Mouse (Mus musculus): ENCODE measurements around the gene Aasdh. TPM values are rescaled to one million over a fixed set of nuclear protein-coding genes. Genes with fewer than 3 reads are reported as not detected.
A peak's percentile ranks its signal among the peaks of the same experiment; 100 is the strongest.

Aasdh gene
- total RNA-seq, 2 experiments from 2014 or later: 7.3 to 7.8 TPM

DNA sequence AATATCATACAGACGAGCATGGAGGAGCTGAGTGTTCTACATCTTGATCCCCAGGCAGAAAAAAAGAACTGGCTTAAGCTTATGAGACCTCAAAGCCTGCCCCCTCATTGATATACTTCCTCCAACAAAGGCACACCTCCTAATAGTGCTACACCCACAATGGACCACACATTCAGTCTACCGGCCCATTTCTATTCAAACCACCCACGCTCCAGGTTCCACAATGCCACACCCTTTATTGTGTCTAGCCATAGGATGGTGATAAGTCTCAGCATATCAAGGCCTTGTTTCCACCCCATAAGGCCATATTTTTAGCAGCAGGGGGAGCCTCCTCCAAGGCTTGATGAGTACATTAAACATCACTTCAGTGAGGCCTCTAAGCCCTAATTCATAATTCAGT lies 5.5 kb upstream of the Aasdh start:
- no peak for DNase-seq

GRCm38 (mm10) chr5:76906155-76906499 lies 813 bp upstream of the Aasdh start:
- no peak for DNase-seq

DNA sequence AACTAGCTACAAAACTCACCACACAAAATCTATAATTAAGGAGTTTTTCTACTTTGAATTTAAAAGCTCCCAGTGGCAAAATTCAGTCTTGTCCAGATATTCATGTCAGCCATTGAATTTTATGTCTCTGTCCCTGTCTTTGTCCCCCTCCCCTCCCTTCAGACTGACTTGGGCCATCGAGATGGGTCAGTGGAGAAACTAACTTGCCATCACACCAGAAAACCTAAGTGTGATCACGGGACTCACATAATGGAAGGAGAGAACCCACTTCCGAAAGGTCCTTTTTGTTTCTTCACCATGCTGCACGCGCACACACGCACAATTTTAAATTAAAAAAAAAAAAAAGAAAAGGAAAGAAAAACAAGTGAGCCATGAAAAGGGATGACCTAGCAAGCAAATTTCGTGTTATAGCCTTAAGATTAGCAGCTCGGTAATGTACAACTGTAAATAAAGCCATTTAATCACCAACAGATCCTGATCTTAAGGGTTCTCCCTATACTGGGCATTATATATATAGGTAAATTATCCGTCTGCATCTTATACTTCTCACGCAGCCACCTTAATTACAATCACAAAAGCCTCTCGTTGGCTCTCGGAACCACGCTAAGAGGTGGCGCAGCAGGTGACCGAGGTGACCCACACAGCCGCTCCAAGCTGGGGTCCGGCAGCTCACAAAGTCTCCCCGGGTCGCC lies 455 bp downstream of the Aasdh start:
- DNase-seq: no peak

DNA sequence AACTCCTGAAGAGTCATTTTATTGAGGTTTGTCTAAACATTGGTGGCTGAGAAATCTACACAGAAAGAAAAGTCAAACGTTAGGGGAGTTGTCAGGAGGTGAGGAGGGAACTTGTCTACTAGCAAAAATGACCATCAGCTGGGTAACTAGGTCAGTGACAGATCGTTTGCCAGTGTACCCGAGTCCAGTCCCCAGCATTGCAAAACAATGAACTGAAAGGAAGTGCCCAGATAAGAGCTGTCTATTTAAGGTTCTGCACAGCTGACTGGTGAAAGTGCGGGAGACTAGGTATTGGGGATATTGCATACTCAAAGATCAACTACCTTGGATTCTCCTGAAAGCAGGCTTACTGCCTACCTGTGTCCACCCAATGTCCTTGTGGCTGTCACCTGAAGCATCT lies 3.2 kb downstream of the Aasdh start:
- DNase-seq: no peak

DNA sequence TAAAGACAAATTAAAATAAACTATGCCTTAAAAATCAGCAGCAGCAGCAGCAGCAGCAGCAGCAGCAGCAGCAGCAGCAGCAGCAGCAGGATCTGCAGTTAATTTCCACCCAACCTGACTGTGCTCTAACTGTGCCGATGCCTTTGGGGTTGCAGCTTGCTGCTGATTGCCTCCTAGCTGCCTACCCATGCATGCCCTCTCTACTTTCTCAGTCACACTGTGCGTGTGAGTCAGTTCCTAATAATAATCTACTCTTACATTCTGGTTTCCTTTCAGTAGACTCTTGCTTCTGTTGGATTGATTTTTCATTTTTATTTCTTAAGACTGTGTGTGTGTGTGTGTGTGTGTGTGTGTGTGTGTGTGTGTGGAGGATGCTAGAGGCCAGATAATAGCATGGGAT lies 12.2 kb downstream of the Aasdh start:
- DNase-seq: no peak

- no peak for DNase-seq
Measured at GRCm38 (mm10) chr5:76892608-76893007, 12.7 kb downstream of the Aasdh start.

DNA sequence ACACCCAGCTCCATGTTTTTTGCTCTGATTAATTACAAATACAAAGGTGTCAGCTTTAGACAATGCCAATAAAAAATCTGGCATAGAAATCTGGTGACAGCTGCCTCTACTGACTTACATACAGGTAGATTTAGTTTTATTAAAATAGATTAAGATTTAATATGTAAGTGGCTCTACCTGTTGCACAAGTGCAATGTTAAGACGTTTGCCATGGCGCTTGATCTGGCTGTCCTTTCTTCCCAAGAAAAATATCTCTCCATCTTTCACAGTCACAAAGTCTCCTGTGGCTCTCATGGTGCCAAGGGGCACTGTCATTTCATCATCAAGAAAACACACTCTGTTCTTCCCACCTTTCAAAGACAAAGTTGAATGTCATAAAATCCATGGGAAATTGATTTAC lies 18.3 kb downstream of the Aasdh start:
- no peak for DNase-seq

DNA sequence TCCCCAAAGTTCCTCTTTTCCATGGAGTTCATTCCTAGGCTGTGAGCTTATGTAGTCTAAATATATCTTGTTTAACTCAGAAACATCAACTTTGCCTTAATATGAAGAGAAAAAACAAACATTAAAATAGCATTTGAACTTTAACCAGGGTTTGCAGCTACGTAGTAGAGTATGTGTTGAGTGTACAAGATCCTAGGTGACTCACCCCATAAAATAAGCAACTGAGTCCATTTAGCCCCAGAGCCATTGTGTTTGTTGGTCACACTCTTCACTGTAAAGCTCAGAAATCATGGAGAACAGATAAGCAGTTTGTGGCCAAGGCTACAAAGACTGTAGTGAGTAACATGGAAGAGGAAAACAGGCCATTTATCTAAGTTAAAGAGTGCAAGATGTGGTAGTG lies 21.2 kb downstream of the Aasdh start:
- no peak for DNase-seq

DNA sequence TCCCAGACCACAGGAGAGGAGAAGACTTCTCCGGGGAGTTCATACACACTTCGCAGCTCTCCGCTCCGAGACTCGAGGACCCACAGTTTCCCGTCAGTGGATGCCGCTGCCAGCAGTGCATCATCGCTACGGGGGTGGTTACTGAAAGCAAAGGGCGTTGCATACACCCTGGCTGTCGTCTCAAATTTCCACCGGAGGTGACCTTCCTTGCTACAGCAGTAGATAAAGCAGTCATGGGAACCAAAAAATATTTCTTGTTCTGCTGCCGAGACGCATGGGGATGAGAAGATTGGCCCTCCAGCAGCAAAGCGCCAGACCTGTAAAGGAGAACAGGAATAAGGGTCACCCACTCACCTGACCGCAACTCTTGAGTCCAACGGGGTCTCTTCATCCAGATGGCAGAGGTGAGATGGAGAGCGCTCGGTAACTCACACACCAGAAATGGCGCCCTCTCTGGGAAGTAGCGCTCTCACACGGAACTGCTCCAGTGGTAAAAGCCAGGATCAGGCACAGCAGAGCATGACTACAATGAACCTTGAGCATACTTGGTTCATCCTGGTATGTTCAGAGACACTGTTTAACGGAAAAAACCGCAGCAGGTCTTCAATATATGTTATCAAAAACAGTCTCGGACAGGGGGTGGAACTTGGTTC lies 29.1 kb downstream of the Aasdh start:
- DNase-seq: no peak

DNA sequence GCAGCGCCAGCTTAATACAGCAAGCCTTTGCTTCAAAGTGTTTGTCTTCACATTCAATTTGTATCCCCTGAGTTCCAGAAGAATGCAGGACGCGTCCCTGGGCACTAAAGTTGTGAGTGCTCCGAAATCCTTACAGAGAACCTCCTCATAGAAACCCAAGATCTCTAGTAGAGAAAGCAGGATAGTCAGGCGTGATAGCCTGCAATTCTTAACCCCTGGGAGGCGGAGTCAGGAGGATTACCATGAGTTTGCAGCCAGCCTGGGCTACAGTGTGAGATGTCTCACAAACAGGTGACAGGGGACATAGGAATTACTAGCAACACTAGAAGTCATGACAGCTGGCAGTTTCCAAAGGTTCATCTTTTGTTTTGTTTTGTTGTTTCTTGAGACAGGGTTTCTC lies 35.8 kb downstream of the Aasdh start:
- no peak for DNase-seq

GRCm38 (mm10) chr5:76868693-76869286 lies 36.5 kb downstream of the Aasdh start:
- no peak for DNase-seq

- DNase-seq: no peak
Measured at GRCm38 (mm10) chr5:76866819-76867218, 38.5 kb downstream of the Aasdh start.

DNA sequence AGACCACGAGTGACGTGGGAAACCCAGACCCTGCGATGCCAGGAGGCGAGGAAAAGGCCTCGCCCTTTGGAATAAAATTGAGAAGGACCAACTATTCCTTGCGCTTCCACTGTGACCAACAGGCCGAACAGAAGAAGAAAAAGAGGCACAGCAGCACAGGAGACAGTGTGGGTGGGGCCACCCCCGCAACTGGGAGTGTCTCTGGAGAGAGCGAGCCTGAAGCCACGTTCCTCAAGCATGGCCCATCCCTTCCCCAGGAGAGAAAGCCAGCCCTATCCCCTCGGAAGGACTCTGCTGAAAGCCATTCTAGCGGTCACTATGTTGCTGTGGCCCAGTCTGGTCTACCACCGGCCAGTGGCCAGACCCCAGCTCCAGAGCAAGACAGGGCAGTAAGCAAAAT lies 46.9 kb downstream of the Aasdh start:
- DNase-seq: no peak

GRCm38 (mm10) chr5:76857103-76858015 lies 48.0 kb downstream of the Aasdh start:
- DNase-seq: no peak

- no peak for DNase-seq
Measured at GRCm38 (mm10) chr5:76855829-76856600, 49.3 kb downstream of the Aasdh start.

DNA sequence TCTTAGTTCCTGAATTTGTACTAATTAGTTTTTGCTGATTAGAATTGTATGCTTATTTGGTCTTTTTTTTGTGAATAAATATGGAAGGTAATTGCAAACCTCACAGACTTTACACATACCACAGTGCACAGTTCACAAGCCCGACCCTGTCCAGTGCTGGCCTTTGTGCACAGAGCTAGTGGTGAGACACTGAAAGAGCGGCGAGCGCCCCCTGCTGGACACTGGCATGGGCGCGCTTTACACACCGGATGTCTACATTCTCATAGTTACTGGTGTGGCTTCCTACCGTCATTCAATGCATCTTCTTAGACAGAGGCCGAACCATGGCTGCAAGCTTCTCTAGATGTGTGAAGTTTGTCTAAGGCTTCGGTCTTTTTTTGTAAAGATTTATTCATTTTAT lies 51.8 kb downstream of the Aasdh start:
- DNase-seq: peak; percentile 45

DNA sequence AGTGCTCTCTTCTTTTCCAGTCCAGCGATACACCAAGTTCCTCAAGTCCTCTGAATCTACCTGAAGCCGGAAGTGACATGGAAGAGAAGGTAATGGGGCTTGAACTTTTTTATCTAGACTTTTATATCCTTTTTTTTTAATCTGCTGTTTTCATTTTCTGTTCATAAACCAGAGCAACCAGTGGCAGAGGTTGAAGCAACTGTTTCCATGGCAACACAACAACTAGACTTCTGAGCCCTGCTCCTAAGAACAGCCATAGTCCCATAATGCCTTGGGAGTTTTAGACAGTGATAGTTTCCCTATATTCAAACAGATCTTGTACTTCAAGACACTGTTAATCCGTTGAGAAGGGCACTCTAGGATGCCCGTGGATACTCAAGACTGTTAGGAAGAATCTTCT lies 54.0 kb downstream of the Aasdh start:
- DNase-seq: no peak

GRCm38 (mm10) chr5:76847106-76847505 lies 58.2 kb downstream of the Aasdh start:
- no peak for DNase-seq

DNA sequence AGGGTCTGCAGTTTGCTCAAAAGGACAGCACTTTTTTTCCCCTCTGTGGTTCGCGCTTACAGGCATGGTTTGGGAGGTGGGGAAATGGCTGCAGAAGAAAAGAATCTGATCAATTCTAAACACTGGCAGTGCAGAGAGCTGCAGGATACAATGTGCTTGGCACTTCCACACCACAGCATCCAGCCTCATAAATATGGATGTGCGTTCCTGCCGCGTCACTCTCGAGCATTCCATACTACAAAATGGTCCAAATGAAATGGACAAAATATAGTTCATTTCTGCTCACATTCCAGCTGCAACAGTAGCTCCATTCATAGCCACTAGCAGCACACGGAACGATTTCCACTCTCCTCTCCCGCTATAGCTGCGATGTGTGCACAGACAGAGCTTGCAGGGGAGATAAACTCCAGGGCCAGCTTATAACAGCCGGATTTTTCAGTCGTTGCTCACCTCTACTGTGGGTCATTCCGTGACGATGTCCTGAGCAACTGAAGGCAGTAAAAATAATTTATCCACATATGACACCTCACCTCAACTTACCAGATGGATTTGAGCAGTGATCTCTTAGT lies 60.6 kb downstream of the Aasdh start:
- no peak for DNase-seq

DNA sequence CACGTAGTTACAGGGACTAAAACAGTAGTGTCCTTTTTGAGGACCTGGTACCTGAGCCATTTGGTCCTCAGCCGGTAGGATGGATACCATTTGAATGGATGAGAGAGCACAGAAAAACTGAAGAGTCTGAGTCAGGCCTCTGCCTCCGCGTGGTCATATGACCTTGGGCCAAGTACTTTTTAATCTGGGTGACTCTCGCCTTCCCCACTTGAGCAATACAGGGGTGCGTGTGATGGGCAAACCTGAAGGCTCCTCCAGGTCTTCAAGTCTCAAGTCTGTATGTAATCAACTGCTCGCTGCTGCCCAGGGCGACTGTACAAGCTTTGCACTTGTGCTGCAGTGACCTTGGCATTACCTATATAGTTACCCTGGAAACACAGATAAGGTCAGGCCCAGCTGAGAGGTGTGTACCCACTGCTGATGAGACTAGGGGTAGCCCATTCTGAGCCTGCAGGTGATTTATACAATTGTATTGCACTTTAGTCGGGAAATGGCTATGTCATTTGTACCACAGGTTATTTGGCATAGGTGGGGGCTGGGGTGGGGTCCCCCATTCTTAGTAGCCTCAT lies 61.4 kb downstream of the Aasdh start:
- no peak for DNase-seq

GRCm38 (mm10) chr5:76843448-76843847 lies 61.9 kb downstream of the Aasdh start:
- peak; percentile 49 for DNase-seq

All from gastrocnemius, postnatal 25 days (tissue).